Mouse (Mus musculus) CH12F3 (cell line): ENCODE results near the gene Slfn1.
"Not testable (repeated sequence)": the region's sequence is repeated elsewhere in the genome, so short reads cannot be mapped to it uniquely, and the experiment has no call there.

Experiments used
- in situ Hi-C: fragments of 300-500 bp; cut with MboI; formaldehyde crosslinking; loops from 2 replicates; pipeline ENCODE4 v1.14.3; 2020; ENCODE audit warnings: low sequenced_read_pairs

The Slfn1 gene

GRCm38 (mm10) chr11:83116597-83117227 lies at the start of gene Slfn1:
Slfn1 (plus strand) TSS chr11:83116849.
- in situ Hi-C loops = no loop called here

- in situ Hi-C loops = no loop called here
These were observed 48.5 kb upstream of the Slfn1 start for GRCm38 (mm10) chr11:83067982-83068694.

GRCm38 (mm10) chr11:83070321-83070970 lies 46.2 kb upstream of the Slfn1 start:
- in situ Hi-C loops = no loop called here

- in situ Hi-C loops = no loop called here
These were observed 38.8 kb upstream of the Slfn1 start for GRCm38 (mm10) chr11:83077714-83078422.

- in situ Hi-C loops = no loop called here
These were observed 38.1 kb upstream of the Slfn1 start for GRCm38 (mm10) chr11:83078423-83079140.

GRCm38 (mm10) chr11:83079487-83080199 lies 37.0 kb upstream of the Slfn1 start:
- in situ Hi-C loops = no loop called here

GRCm38 (mm10) chr11:83082741-83083473 lies 33.7 kb upstream of the Slfn1 start:
- in situ Hi-C loops = no loop called here

GRCm38 (mm10) chr11:83084161-83084560 lies 32.5 kb upstream of the Slfn1 start:
- in situ Hi-C loops = no loop called here

GRCm38 (mm10) chr11:83084761-83085160 lies 31.9 kb upstream of the Slfn1 start:
- in situ Hi-C loops = no loop called here

- in situ Hi-C loops = no loop called here
These were observed 1.5 kb upstream of the Slfn1 start for GRCm38 (mm10) chr11:83115138-83115537.

- in situ Hi-C loops = no loop called here
These were observed 1.4 kb downstream of the Slfn1 start for GRCm38 (mm10) chr11:83118056-83118455.

GRCm38 (mm10) chr11:83121131-83121685 lies 4.6 kb downstream of the Slfn1 start:
- in situ Hi-C loops = no loop called here

- in situ Hi-C loops = no loop called here
These were observed 6.5 kb downstream of the Slfn1 start for GRCm38 (mm10) chr11:83123198-83123597.

- in situ Hi-C loops = no loop called here
These were observed 8.3 kb downstream of the Slfn1 start for GRCm38 (mm10) chr11:83124906-83125305.

GRCm38 (mm10) chr11:83125633-83126032 lies 9.0 kb downstream of the Slfn1 start:
- in situ Hi-C loops = not testable (repeated sequence)

- in situ Hi-C loops = not testable (repeated sequence)
These were observed 20.6 kb downstream of the Slfn1 start for GRCm38 (mm10) chr11:83137253-83137652.

GRCm38 (mm10) chr11:83148939-83149338 lies 32.3 kb downstream of the Slfn1 start:
- in situ Hi-C loops = not testable (repeated sequence)
